Mouse (Mus musculus): ENCODE data around the gene Epdr1. TPM values are rescaled to one million over a fixed set of nuclear protein-coding genes. Genes with fewer than 3 reads are reported as not detected.

The Epdr1 gene
- total and polyA plus RNA-seq, 2 experiments from 2014 or later = 40.3 to 51.9 TPM

DNA sequence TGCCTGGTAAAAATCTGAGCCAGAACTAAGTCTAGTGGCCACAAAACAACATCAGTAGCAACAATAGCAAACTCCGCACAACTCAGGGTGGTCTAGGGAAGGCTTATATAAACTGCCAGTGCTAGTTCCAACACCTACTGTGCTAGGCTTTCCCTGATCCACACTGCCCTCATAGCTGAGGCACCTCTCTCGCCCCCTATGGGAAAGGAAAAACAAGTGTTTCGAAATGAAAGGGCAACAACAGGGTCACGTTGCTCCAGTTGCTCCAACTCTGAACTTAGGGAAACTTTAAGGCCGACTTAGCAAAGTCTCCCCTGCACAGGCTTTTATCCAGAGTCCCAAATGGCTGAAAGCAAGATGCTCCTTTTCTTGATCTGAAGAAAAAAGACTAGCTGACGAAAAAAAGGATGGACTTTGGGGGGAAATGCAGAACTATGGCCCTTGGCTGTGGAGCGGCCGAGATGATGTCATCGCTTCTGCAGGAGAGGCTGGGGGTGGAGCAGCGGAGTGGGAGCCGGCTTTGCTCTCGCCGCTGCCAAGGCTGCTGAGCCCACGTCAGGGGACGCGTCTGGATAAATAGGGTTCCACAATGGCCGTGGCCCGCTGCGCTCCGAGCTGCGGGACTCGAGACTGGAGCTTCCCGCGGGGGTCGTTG, 3.0 kb upstream of the Epdr1 start, which contains the start of gene Sfrp4:
TSS of gene Sfrp4 (plus strand) at position 532 of the 655 bp plus-strand sequence.
- Histone ChIP-seq H3K4me1 (ENCODE audit: insufficient read depth, low read length) (peaks cover 15% of the 10 kb centered on the region; the same call in 1 of the 2 replicates), H3K9ac (replicated peaks; ENCODE audit: low read length) (peak within 1 kb of the TSS; percentile 50), H3K4me2 (ENCODE audit: low read depth, low read length) (peak within 1 kb of the TSS; percentile 73), H3K4me3 (ENCODE audit: low read length) (peak within 1 kb of the TSS; percentile 46), H3K27me3 (ENCODE audit: insufficient read depth, low read length) (no peaks in the 10 kb centered on the region; the same call in 1 of the 2 replicates), H3K27ac (no peak within 1 kb of the TSS), H3K9me3 (ENCODE audit: low read length) (no peaks in the 10 kb centered on the region), H3K36me3 (ENCODE audit: insufficient read depth, low read length) (no peaks in the 10 kb centered on the region)
- peak; percentile 61 for TF ChIP-seq CTCF (IDR thresholded peaks at IDR 0.05; ENCODE audit: low read depth)
- DNase-seq (ENCODE audit: low spot score) = peak; percentile 71
- WGBS = 4% methylated on average over 25 of the region's 25 CpGs
- peak; percentile 82 for ATAC-seq

DNA sequence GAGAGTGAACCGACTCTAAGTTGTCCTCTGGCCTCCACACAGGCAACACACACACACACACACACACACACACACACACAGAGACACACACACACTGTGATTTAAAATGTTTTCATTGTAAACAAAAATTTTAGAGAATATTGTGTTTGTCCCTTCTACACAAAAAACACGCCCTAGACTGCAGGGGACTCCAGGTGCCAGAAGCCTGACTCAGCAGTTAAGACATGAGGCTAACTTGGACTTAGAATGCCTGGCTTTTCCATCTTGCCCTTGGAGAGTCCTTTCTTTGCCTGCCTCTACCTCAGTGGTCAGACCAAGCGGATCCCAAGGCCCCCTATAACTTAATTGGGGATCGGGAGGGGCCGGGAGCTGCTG, 899 bp downstream of the Epdr1 start:
- Histone ChIP-seq H3K4me3 (ENCODE audit: low read length) (peak overlapping the region; percentile 91), H3K27me3 (ENCODE audit: insufficient read depth, low read length) (no peaks in the 10 kb centered on the region), H3K9me3 (ENCODE audit: low read length) (no peaks in the 10 kb centered on the region), H3K36me3 (ENCODE audit: insufficient read depth, low read length) (no peaks in the 10 kb centered on the region), H3K4me2 (ENCODE audit: low read depth, low read length) (peak overlapping the region; percentile 97), H3K27ac (peak overlapping the region; percentile 90), H3K4me1 (ENCODE audit: insufficient read depth, low read length) (peaks cover 18% of the 10 kb centered on the region; the same call in 1 of the 2 replicates), H3K9ac (replicated peaks; ENCODE audit: low read length) (peak overlapping the region; percentile 86)
- peak; percentile 61 for DNase-seq (ENCODE audit: low spot score)
- peak; percentile 27 for ATAC-seq
- WGBS = under 1% methylated on average over 5 of the region's 5 CpGs
- no peak for TF ChIP-seq CTCF (IDR thresholded peaks at IDR 0.05; ENCODE audit: low read depth)

DNA sequence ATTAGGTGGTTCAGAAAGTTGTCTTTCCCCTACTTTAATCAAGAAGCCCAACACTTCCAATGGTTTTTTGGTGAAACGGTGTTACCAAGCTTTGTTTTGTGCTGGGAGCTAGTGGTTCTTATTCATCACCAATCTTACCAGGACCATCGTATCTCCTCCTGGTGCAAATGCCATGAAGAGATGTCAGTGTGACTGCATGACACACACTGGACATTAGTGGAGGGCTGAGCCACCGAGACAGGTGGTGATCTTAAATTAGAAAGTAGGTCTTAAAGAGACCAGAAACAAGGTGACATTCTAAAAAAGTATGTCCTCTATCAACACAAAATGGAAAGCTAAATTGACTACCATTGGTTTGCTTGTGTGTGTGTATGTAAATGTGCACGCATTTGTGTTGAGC, 1.6 kb downstream of the Epdr1 start:
- Histone ChIP-seq H3K9me3 (ENCODE audit: low read length) (no peaks in the 10 kb centered on the region), H3K4me3 (ENCODE audit: low read length) (peak overlapping the region; percentile 91; the same call in 1 of the 2 replicates), H3K27ac (no peak overlapping the region), H3K4me1 (ENCODE audit: insufficient read depth, low read length) (peaks cover 10% of the 10 kb centered on the region; the same call in 1 of the 2 replicates), H3K36me3 (ENCODE audit: insufficient read depth, low read length) (no peaks in the 10 kb centered on the region), H3K27me3 (ENCODE audit: insufficient read depth, low read length) (no peaks in the 10 kb centered on the region), H3K4me2 (ENCODE audit: low read depth, low read length) (peak overlapping the region; percentile 97), H3K9ac (replicated peaks; ENCODE audit: low read length) (no peak overlapping the region)
- TF ChIP-seq CTCF (IDR thresholded peaks at IDR 0.05; ENCODE audit: low read depth) = no peak
- 88% methylated on average over 4 of the region's 4 CpGs for WGBS
- ATAC-seq (no peak), DNase-seq (ENCODE audit: low spot score) (no peak)

DNA sequence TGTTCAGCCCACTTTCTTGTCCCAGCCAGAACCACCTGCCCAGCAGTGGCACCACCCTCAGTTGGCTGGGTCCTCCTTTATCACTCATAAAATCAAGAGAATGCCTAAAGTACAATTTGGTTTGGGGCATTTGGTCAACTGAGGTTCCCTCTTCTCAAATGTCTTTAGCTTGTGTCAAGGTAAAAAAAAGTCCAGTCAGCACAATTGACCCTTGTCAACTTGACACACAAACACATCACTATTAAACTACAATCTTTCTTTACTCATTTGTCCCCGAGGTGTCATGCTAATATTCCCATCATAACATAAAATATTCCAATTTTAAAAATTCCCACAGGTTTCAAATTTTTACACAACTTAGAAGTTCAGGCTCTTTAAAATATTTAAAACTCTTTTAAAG, 5.4 kb downstream of the Epdr1 start:
- H3K9me3 ChIP-seq (ENCODE audit: low read length) = no peaks in the 10 kb centered on the region
- H3K27ac ChIP-seq = no peak overlapping the region
- 92% methylated on average over 1 of the region's 1 CpGs for WGBS
- DNase-seq (ENCODE audit: low spot score) (no peak), ATAC-seq (no peak)
- no peaks in the 10 kb centered on the region for H3K36me3 ChIP-seq (ENCODE audit: insufficient read depth, low read length)
- no peak overlapping the region for H3K9ac ChIP-seq (replicated peaks; ENCODE audit: low read length)
- no peak for TF ChIP-seq CTCF (IDR thresholded peaks at IDR 0.05; ENCODE audit: low read depth)
- no peak overlapping the region for H3K4me2 ChIP-seq (ENCODE audit: low read depth, low read length)
- H3K4me3 ChIP-seq (ENCODE audit: low read length) = no peak overlapping the region
- H3K27me3 ChIP-seq (ENCODE audit: insufficient read depth, low read length) = no peaks in the 10 kb centered on the region
- peaks cover 10% of the 10 kb centered on the region; the same call in 1 of the 2 replicates for H3K4me1 ChIP-seq (ENCODE audit: insufficient read depth, low read length)

DNA sequence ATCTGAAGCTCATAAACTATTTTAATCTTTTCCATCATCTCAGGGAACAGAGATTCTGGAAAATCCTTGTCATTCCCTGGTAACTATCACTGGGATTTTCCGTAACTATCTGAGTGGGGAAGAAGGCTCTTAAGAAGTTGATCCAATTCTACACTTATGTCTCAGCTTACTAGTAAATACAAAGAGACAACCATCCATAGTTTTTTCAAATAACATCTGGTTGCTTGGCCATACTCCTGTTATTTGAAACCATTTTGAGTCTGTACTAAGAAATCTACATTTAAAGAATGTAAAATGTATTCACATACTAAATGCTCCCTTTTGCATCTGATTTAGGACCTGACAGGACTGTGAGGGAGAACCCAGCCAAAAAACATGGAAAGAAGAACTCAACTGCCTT, 6.3 kb downstream of the Epdr1 start:
- Histone ChIP-seq H3K9me3 (ENCODE audit: low read length) (no peaks in the 10 kb centered on the region), H3K9ac (replicated peaks; ENCODE audit: low read length) (no peak overlapping the region), H3K36me3 (ENCODE audit: insufficient read depth, low read length) (no peaks in the 10 kb centered on the region), H3K4me3 (ENCODE audit: low read length) (no peak overlapping the region), H3K27ac (no peak overlapping the region), H3K4me2 (ENCODE audit: low read depth, low read length) (no peak overlapping the region), H3K27me3 (ENCODE audit: insufficient read depth, low read length) (no peaks in the 10 kb centered on the region), H3K4me1 (ENCODE audit: insufficient read depth, low read length) (peaks cover 9% of the 10 kb centered on the region; the same call in 1 of the 2 replicates)
- DNase-seq (ENCODE audit: low spot score) (no peak), ATAC-seq (no peak)
- WGBS = 89% methylated on average over 1 of the region's 1 CpGs
- no peak for TF ChIP-seq CTCF (IDR thresholded peaks at IDR 0.05; ENCODE audit: low read depth)

DNA sequence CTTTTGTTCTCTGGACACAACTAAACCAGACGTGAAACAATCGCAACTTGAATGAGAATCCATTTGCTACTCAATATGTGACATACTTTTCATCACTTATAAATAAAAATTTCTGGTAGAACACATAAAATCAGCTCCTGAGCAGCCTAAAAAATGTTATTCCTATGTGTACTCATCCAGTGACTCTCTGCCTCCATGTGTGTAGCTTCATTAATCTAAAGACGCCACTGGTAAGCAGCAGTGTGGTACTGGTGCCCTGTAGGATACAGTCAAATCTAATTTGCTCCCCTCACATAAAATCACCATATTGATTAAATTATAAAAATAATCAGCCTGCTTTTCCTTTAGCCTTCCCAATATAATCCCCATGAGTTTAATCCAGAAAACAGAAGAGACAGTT, 6.8 kb downstream of the Epdr1 start:
- no peaks in the 10 kb centered on the region for H3K36me3 ChIP-seq (ENCODE audit: insufficient read depth, low read length)
- no peak overlapping the region for H3K9ac ChIP-seq (replicated peaks; ENCODE audit: low read length)
- no peak for TF ChIP-seq CTCF (IDR thresholded peaks at IDR 0.05; ENCODE audit: low read depth)
- H3K4me3 ChIP-seq (ENCODE audit: low read length) = no peak overlapping the region
- no peaks in the 10 kb centered on the region for H3K27me3 ChIP-seq (ENCODE audit: insufficient read depth, low read length)
- peaks cover 5% of the 10 kb centered on the region; the same call in 1 of the 2 replicates for H3K4me1 ChIP-seq (ENCODE audit: insufficient read depth, low read length)
- H3K4me2 ChIP-seq (ENCODE audit: low read depth, low read length) = no peak overlapping the region
- H3K27ac ChIP-seq = no peak overlapping the region
- WGBS = 46% methylated on average over 3 of the region's 3 CpGs
- H3K9me3 ChIP-seq (ENCODE audit: low read length) = no peaks in the 10 kb centered on the region
- no peak for ATAC-seq
- DNase-seq (ENCODE audit: low spot score) = no peak

DNA sequence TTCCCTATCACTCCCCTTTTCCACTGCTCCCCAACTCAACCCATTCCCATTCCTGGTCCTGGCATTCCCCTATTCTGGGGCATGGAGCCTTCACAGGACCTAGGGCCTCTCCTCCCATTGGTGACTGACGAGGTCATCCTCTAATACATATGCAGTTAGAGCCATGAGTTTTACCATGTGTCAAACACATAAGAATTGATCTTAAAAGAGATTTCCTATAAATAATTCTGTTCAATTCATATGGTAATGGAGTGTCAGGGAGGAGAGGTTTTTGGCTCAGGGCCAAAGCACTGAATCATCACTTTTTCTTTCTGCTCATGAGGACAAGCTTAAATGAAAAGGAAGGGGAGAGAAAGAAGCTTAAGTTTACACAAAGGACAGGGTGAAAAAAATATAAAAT, 7.4 kb downstream of the Epdr1 start:
- ATAC-seq = no peak
- H3K4me1 ChIP-seq (ENCODE audit: insufficient read depth, low read length) = peaks cover 3% of the 10 kb centered on the region; the same call in 1 of the 2 replicates

More for the DNA sequence above, 7.4 kb downstream of the Epdr1 start:
- no peaks in the 10 kb centered on the region for H3K27me3 ChIP-seq (ENCODE audit: insufficient read depth, low read length)
- 22% methylated on average over 1 of the region's 1 CpGs for WGBS
- no peak overlapping the region for H3K9ac ChIP-seq (replicated peaks; ENCODE audit: low read length)
- DNase-seq (ENCODE audit: low spot score) = peak; percentile 57
- no peak overlapping the region for H3K27ac ChIP-seq
- H3K4me3 ChIP-seq (ENCODE audit: low read length) = no peak overlapping the region
- no peak overlapping the region for H3K4me2 ChIP-seq (ENCODE audit: low read depth, low read length)
- no peaks in the 10 kb centered on the region for H3K36me3 ChIP-seq (ENCODE audit: insufficient read depth, low read length)
- no peak for TF ChIP-seq CTCF (IDR thresholded peaks at IDR 0.05; ENCODE audit: low read depth)
- H3K9me3 ChIP-seq (ENCODE audit: low read length) = no peaks in the 10 kb centered on the region

Data from hindbrain, postnatal 0 days (tissue).